Mouse (Mus musculus): ENCODE measurements around the gene Olfr1396. TPM values are rescaled to one million over a fixed set of nuclear protein-coding genes. Genes with fewer than 3 reads are reported as not detected.

Gene Olfr1396
- polyA plus RNA-seq (2015; fragmentation: Nextera tagmentation; extraction: Ambion mirVana) = not detected in 2 replicates

DNA sequence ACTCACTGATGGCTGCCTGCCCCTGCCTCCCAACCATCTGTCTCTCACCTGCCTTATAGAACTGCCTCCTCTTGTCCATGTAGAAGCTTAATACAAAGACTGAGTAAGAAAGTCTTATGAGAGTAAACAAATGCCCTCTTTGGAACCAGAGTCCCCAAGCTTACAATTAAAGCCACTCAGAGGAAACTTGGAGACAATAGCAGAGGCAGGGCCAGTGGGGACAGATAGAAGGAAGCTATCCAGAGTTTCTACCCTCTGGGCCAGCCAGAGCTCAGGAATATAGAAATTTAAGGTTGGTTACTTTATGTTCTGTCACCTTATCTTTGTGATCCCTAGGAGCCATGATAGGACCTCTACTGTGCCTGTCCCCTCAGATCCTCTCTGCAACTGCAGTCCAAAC lies at the start of gene Olfr1396:
Gene Olfr1396 (minus strand): TSS at position 101 of the 400 bp plus-strand sequence.
- Histone ChIP-seq H3K4me3 (ENCODE audit: low read length) (no peak within 1 kb of the TSS), H3K36me3 (ENCODE audit: control insufficient read depth, insufficient read depth, low read length) (no peaks in the 10 kb centered on the region), H3K9ac (ENCODE audit: low read depth, low read length) (no peak within 1 kb of the TSS), H3K4me1 (ENCODE audit: control insufficient read depth, insufficient read depth, low read depth, low read length) (no peaks in the 10 kb centered on the region), H3K9me3 (ENCODE audit: control insufficient read depth, low read length) (no peaks in the 10 kb centered on the region), H3K27ac (ENCODE audit: low read depth, low read length) (no peak within 1 kb of the TSS), H3K4me2 (ENCODE audit: low read length) (no peak within 1 kb of the TSS), H3K27me3 (replicated peaks; ENCODE audit: control insufficient read depth, insufficient read depth, low read length) (no peaks in the 10 kb centered on the region)
- ATAC-seq = no peak

DNA sequence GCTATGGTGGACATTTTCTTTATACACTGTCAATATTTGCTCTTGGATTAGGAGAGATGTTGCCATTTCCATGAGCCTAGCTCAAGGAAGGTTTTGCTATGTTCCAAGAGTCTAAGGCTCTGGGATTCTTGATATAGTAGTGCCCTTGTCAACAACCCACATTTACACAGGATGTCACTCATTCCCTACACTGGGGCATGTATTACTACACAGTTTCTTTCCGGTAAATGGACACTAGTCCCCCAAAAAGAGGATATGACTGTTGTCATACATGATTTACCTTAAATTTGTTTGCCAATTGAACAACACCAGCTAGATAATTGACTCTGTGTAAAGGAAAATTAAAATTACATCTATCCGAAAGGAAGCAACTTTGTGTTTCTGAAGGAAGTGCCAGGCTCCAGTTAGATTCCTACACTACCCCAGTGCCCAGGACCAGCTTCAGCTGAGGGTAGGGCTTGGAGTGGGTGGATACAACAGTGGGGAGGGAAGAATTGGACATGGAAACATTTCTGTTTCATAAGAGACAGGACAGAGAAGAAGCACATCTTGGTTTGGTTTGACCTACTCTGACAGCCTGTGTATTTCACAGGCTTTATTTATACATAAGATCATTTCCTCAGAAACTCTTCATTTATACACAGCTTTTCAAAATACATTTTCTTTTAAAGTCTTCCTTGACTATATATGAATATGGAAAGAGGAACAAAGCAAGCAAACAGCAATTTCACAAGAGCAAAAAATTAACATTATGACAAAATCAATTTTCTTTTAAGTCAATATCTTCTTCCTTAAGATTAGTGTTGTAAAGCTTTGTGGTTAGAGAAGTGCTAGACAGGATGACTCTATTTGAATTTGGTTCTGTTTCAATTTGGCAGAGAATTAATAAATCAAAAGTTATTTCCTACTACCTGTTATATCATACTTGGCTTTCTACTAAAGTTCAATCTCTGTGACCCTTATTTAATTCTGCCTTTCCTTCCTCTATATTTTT lies 42.4 kb upstream of the Olfr1396 start:
- H3K9me3 ChIP-seq (ENCODE audit: control insufficient read depth, low read length) = no peaks in the 10 kb centered on the region
- no peak for ATAC-seq
- no peaks in the 10 kb centered on the region for H3K36me3 ChIP-seq (ENCODE audit: control insufficient read depth, insufficient read depth, low read length)
- no peaks in the 10 kb centered on the region for H3K27me3 ChIP-seq (replicated peaks; ENCODE audit: control insufficient read depth, insufficient read depth, low read length)
- 90% methylated on average over 2 of the region's 2 CpGs for WGBS
- H3K9ac ChIP-seq (ENCODE audit: low read depth, low read length) = no peak overlapping the region
- H3K27ac ChIP-seq (ENCODE audit: low read depth, low read length) = no peak overlapping the region
- no peak overlapping the region for H3K4me3 ChIP-seq (ENCODE audit: low read length)
- H3K4me1 ChIP-seq (ENCODE audit: control insufficient read depth, insufficient read depth, low read depth, low read length) = no peaks in the 10 kb centered on the region
- no peak overlapping the region for H3K4me2 ChIP-seq (ENCODE audit: low read length)

DNA sequence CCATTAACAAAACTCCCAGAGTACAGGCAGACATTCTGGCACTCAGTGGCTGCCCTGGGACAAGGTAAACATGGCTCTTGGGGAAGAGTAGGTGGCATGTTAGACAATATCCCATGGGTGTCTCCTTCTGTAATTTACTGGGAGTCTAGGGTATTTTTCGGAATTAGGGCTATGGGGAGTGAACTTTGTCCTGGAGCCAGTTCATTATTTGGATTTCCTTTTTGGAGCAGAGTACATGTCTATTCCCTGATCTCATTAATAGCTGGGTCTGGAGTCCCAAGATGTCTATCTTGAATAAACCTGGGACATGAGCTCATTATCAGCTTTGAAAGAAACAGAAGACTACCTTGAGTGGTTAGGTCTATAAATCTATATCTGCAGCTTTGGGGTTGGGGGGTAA lies 39.4 kb upstream of the Olfr1396 start, which contains the start of gene Olfr1394:
Gene Olfr1394 (plus strand): TSS at position 301 of the 400 bp plus-strand sequence.
- 93% methylated on average over 1 of the region's 1 CpGs for WGBS
- no peaks in the 10 kb centered on the region for H3K36me3 ChIP-seq (ENCODE audit: control insufficient read depth, insufficient read depth, low read length)
- no peak within 1 kb of the TSS for H3K4me3 ChIP-seq (ENCODE audit: low read length)
- no peak within 1 kb of the TSS for H3K27ac ChIP-seq (ENCODE audit: low read depth, low read length)
- no peak for ATAC-seq
- no peak within 1 kb of the TSS for H3K9ac ChIP-seq (ENCODE audit: low read depth, low read length)
- H3K9me3 ChIP-seq (ENCODE audit: control insufficient read depth, low read length) = no peaks in the 10 kb centered on the region
- no peaks in the 10 kb centered on the region for H3K4me1 ChIP-seq (ENCODE audit: control insufficient read depth, insufficient read depth, low read depth, low read length)
- H3K27me3 ChIP-seq (replicated peaks; ENCODE audit: control insufficient read depth, insufficient read depth, low read length) = no peaks in the 10 kb centered on the region
- no peak within 1 kb of the TSS for H3K4me2 ChIP-seq (ENCODE audit: low read length)

DNA sequence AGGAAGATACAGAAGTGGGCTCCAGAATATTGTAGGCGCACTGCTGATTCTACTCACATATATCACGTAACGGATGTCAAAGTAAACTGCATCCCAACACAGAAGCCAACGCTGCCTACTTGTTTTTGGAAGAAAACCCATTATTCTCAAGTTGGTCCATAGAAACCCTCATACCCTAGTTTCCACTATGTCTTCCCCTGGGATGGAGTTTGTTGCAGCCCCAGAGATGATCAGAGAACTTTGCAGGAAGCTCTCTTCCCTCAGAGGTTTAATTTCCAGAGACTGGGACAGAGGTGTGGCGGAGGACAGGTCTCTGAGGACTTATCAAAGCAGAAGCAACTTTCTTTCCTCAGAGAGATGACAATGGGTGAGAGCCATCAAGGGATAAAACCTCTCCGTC lies 27.3 kb upstream of the Olfr1396 start, which contains the start of gene Olfr1395:
Gene Olfr1395 (plus strand): TSS at position 301 of the 400 bp plus-strand sequence.
- Histone ChIP-seq H3K9me3 (ENCODE audit: control insufficient read depth, low read length) (no peaks in the 10 kb centered on the region), H3K27ac (ENCODE audit: low read depth, low read length) (no peak within 1 kb of the TSS), H3K4me1 (ENCODE audit: control insufficient read depth, insufficient read depth, low read depth, low read length) (no peaks in the 10 kb centered on the region), H3K27me3 (replicated peaks; ENCODE audit: control insufficient read depth, insufficient read depth, low read length) (no peaks in the 10 kb centered on the region), H3K36me3 (ENCODE audit: control insufficient read depth, insufficient read depth, low read length) (no peaks in the 10 kb centered on the region), H3K4me2 (ENCODE audit: low read length) (no peak within 1 kb of the TSS), H3K9ac (ENCODE audit: low read depth, low read length) (no peak within 1 kb of the TSS), H3K4me3 (ENCODE audit: low read length) (no peak within 1 kb of the TSS)
- no peak for ATAC-seq
- WGBS = 91% methylated on average over 6 of the region's 6 CpGs

DNA sequence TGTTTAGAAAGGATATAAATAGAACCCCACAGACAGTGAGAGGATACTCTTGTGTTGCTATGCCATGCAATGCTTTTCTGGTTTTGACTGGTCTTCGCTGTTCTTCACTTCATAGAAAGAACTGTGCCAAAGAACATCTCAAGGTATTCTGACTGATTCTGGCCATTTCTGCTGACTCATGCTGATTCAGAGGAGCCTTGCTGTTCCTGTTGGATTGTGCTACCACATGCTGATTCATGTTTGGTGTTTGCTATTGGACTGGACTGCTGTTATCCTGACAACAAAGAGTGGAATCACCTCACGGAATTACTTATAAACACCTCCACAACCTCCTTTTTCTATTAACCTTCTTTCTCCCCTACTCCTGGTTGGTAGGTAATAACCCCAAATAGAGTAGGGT lies 9.5 kb upstream of the Olfr1396 start:
- no peaks in the 10 kb centered on the region for H3K27me3 ChIP-seq (replicated peaks; ENCODE audit: control insufficient read depth, insufficient read depth, low read length)
- no peak overlapping the region for H3K4me2 ChIP-seq (ENCODE audit: low read length)
- 91% methylated on average over 2 of the region's 2 CpGs for WGBS
- no peaks in the 10 kb centered on the region for H3K9me3 ChIP-seq (ENCODE audit: control insufficient read depth, low read length)
- H3K27ac ChIP-seq (ENCODE audit: low read depth, low read length) = no peak overlapping the region
- no peak overlapping the region for H3K4me3 ChIP-seq (ENCODE audit: low read length)
- no peak for ATAC-seq
- H3K9ac ChIP-seq (ENCODE audit: low read depth, low read length) = no peak overlapping the region
- H3K36me3 ChIP-seq (ENCODE audit: control insufficient read depth, insufficient read depth, low read length) = no peaks in the 10 kb centered on the region
- no peaks in the 10 kb centered on the region for H3K4me1 ChIP-seq (ENCODE audit: control insufficient read depth, insufficient read depth, low read depth, low read length)

DNA sequence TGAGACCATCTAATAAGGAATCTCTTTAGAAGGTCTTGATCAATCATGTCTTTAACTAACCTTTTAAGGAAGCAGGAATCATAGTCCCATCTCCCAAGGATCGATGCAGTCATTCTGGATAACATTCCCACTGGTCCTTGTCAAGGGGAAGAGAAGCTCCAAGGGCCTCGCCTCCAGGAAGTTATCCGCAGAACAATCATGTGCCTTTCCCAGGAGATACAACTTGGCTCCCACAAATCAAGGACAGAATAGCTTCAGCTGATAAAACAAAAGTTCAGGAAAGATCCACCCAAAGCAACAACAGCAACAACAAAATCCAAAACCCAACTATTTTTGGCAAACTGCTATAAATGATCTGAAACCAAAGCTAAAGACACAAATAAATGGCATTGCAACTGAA lies 5.0 kb upstream of the Olfr1396 start:
- no peaks in the 10 kb centered on the region for H3K27me3 ChIP-seq (replicated peaks; ENCODE audit: control insufficient read depth, insufficient read depth, low read length)
- H3K27ac ChIP-seq (ENCODE audit: low read depth, low read length) = no peak overlapping the region
- H3K4me1 ChIP-seq (ENCODE audit: control insufficient read depth, insufficient read depth, low read depth, low read length) = no peaks in the 10 kb centered on the region
- H3K36me3 ChIP-seq (ENCODE audit: control insufficient read depth, insufficient read depth, low read length) = no peaks in the 10 kb centered on the region
- WGBS = 88% methylated on average over 3 of the region's 3 CpGs
- no peak overlapping the region for H3K9ac ChIP-seq (ENCODE audit: low read depth, low read length)
- no peak for ATAC-seq
- H3K4me3 ChIP-seq (ENCODE audit: low read length) = no peak overlapping the region
- H3K9me3 ChIP-seq (ENCODE audit: control insufficient read depth, low read length) = no peaks in the 10 kb centered on the region
- H3K4me2 ChIP-seq (ENCODE audit: low read length) = no peak overlapping the region

DNA sequence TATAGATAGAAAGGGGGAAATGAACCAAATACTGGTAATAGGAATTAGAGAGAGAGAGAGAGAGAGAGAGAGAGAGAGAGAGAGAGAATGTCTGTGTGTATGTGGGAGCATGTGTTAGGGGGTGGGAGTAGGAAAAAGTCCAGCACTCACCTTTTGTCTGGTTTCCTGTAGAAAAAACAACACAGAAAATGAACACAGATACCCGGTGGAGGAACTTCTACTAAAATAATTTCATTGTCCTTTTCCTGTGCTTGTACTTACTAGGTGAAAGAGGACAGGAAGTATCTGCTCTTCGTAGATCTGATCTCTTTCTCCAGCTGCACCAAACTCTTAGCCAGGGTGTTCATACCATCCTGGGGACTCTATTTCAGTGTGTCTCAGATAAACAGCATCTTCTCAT lies 516 bp downstream of the Olfr1396 start:
- ATAC-seq = no peak

DNA sequence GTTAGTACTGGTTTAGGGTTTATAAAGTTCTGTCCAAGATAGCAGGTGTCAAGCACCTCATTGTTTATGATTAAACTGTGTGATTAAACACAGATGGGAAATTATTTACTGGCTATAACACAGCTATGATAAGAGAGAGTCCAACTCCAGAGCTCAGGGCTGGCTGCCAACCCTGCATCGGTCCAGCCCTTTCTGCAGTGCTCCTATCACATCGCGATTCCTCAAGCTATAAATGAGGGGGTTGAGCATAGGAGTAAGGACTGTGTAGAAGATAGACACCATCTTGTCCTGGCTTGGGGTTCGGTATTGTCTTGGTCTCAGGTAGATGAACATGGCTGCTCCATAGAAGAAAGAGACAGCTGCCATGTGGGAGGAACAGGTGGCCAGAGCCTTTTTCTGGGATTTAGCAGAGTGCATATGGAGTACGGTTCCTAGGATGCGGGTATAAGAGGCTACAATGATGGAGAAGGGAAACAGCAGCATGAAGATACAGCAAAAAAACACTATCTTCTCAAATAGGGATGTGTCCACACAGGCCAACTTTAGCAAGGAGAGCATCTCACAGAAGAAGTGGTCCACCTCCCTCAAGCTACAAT lies 2.0 kb downstream of the Olfr1396 start:
- no peaks in the 10 kb centered on the region for H3K4me1 ChIP-seq (ENCODE audit: control insufficient read depth, insufficient read depth, low read depth, low read length)
- no peaks in the 10 kb centered on the region for H3K36me3 ChIP-seq (ENCODE audit: control insufficient read depth, insufficient read depth, low read length)
- no peak overlapping the region for H3K9ac ChIP-seq (ENCODE audit: low read depth, low read length)
- H3K4me3 ChIP-seq (ENCODE audit: low read length) = no peak overlapping the region
- H3K4me2 ChIP-seq (ENCODE audit: low read length) = no peak overlapping the region
- ATAC-seq = no peak
- H3K9me3 ChIP-seq (ENCODE audit: control insufficient read depth, low read length) = no peaks in the 10 kb centered on the region
- no peak overlapping the region for H3K27ac ChIP-seq (ENCODE audit: low read depth, low read length)
- 88% methylated on average over 6 of the region's 6 CpGs for WGBS
- no peaks in the 10 kb centered on the region for H3K27me3 ChIP-seq (replicated peaks; ENCODE audit: control insufficient read depth, insufficient read depth, low read length)

More for the DNA sequence above, 516 bp downstream of the Olfr1396 start:
- Histone ChIP-seq H3K4me1 (ENCODE audit: control insufficient read depth, insufficient read depth, low read depth, low read length) (no peaks in the 10 kb centered on the region), H3K9ac (ENCODE audit: low read depth, low read length) (no peak overlapping the region), H3K4me2 (ENCODE audit: low read length) (no peak overlapping the region), H3K9me3 (ENCODE audit: control insufficient read depth, low read length) (no peaks in the 10 kb centered on the region), H3K36me3 (ENCODE audit: control insufficient read depth, insufficient read depth, low read length) (no peaks in the 10 kb centered on the region), H3K4me3 (ENCODE audit: low read length) (no peak overlapping the region), H3K27me3 (replicated peaks; ENCODE audit: control insufficient read depth, insufficient read depth, low read length) (no peaks in the 10 kb centered on the region), H3K27ac (ENCODE audit: low read depth, low read length) (no peak overlapping the region)
- WGBS = 88% methylated on average over 2 of the region's 2 CpGs

DNA sequence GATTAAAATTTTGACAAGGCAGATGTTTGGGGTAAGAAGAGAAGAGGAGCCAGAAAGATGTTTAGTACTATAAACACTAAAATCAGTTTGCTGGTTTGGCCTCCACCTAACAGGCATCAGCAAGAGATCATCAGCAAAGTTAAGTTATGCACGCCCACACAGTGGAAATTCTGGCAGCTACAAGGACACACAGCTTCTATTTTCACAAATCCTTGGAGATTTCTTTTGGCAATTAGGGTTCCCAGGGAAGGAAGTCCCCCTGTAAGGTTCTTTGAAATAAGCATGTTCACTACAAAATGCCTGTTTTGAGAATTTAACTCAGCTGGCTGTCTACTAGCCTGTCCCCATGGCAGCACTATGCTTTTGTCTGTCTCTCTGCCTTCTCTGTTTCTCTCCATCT lies 3.7 kb downstream of the Olfr1396 start:
- Histone ChIP-seq H3K4me2 (ENCODE audit: low read length) (no peak overlapping the region), H3K4me1 (ENCODE audit: control insufficient read depth, insufficient read depth, low read depth, low read length) (no peaks in the 10 kb centered on the region), H3K9me3 (ENCODE audit: control insufficient read depth, low read length) (no peaks in the 10 kb centered on the region), H3K9ac (ENCODE audit: low read depth, low read length) (no peak overlapping the region), H3K4me3 (ENCODE audit: low read length) (no peak overlapping the region), H3K36me3 (ENCODE audit: control insufficient read depth, insufficient read depth, low read length) (no peaks in the 10 kb centered on the region), H3K27ac (ENCODE audit: low read depth, low read length) (no peak overlapping the region), H3K27me3 (replicated peaks; ENCODE audit: control insufficient read depth, insufficient read depth, low read length) (no peaks in the 10 kb centered on the region)
- ATAC-seq = no peak
- 80% methylated on average over 1 of the region's 1 CpGs for WGBS
